Mouse (Mus musculus) left cerebral cortex, postnatal 10 days (tissue): ENCODE measurements at regions not wholly inside any gene's neighbourhood (a gene's known extent, or its start where the extent isn't known, plus 50 kb on each side); places are given as distances from the start of the nearest gene placed in this dataset. TPM values are rescaled to one million over a fixed set of nuclear protein-coding genes. Genes with fewer than 3 reads are reported as not detected.

ENCODE experiments used
- DNase-seq, 2 experiments: peaks; one replicate each; pipeline ENCODE4 v3.0.0; 2021 to 2022; ENCODE audit warnings: low spot score in 2 of 2, mixed read lengths in 1 of 2; ENCODE audit errors: extremely low spot score in 1 of 2
- intact Hi-C: fragments of 180-260 bp; cut with DNase I; formaldehyde crosslinking; loops from one replicate; pipeline ENCODE4 v1.15.1; 2025
- microRNA-seq: library from miRNA; unstranded; fragments of <30 nt; microRNA quantifications from one replicate; pipeline ENCODE4 v1.2.0, GENCODE M21; 2022

GRCm38 (mm10) chr5:141131036-141131435 is 110.3 kb upstream of the Sdk1 start:
- DNase-seq = no peak
- intact Hi-C loops = no loop called here

GRCm38 (mm10) chr5:141131906-141132305 is 109.4 kb upstream of the Sdk1 start:
- intact Hi-C loops = no loop called here
- no peak for DNase-seq

GRCm38 (mm10) chr5:141136239-141136638 is 105.1 kb upstream of the Sdk1 start:
- no peak for DNase-seq

GRCm38 (mm10) chr5:141137716-141138115 is 103.6 kb upstream of the Sdk1 start:
- intact Hi-C loops = no loop called here

More at GRCm38 (mm10) chr5:141136239-141136638, 105.1 kb upstream of the Sdk1 start:
- intact Hi-C loops = no loop called here

GRCm38 (mm10) chr5:141138771-141139360 is 102.4 kb upstream of the Sdk1 start:
- no peak for DNase-seq
- intact Hi-C loops = no loop called here

More at GRCm38 (mm10) chr5:141137716-141138115, 103.6 kb upstream of the Sdk1 start:
- no peak for DNase-seq

- DNase-seq = no peak
- intact Hi-C loops = no loop called here
These were observed 101.9 kb upstream of the Sdk1 start for GRCm38 (mm10) chr5:141139361-141139912.

- intact Hi-C loops = no loop called here
- DNase-seq = no peak
These were observed 80.9 kb upstream of the Sdk1 start for GRCm38 (mm10) chr5:141160391-141160790.

- intact Hi-C loops = no loop called here
- DNase-seq = no peak
These were observed 80.3 kb upstream of the Sdk1 start for GRCm38 (mm10) chr5:141160956-141161355.

GRCm38 (mm10) chr5:141182442-141182841 is 58.8 kb upstream of the Sdk1 start:
- intact Hi-C loops = no loop called here

GRCm38 (mm10) chr5:141189033-141189432 is 52.3 kb upstream of the Sdk1 start:
- intact Hi-C loops = no loop called here
- no peak for DNase-seq

More at GRCm38 (mm10) chr5:141182442-141182841, 58.8 kb upstream of the Sdk1 start:
- no peak for DNase-seq

Small RNAs in the stretch of these regions (microRNA-seq; reads per million reads assigned to microRNA genes)
- gene Gm26113 = not detected
